Mouse (Mus musculus) C2C12 (cell line): ENCODE data around the gene Chst11. TPM values are rescaled to one million over a fixed set of nuclear protein-coding genes. Genes with fewer than 3 reads are reported as not detected.

Experiments
- H3K27me3 ChIP-seq: one replicate; pipeline ENCODE4 v1.6.1; 2011; ENCODE audit not compliant: control insufficient read depth, insufficient read depth, insufficient read length
- H3K36me3 ChIP-seq: one replicate; pipeline ENCODE4 v1.6.1; 2011; ENCODE audit not compliant: control insufficient read depth, insufficient read depth
- H3K4me3 ChIP-seq: one replicate; pipeline ENCODE4 v1.5.1; 2011; ENCODE audit warnings: mild to moderate bottlenecking, control low read depth; ENCODE audit not compliant: poor library complexity, insufficient read depth, severe bottlenecking
- H3K79me2 ChIP-seq: one replicate; pipeline ENCODE4 v1.6.1; 2011; ENCODE audit not compliant: control insufficient read depth, insufficient read depth
- H3K79me3 ChIP-seq: one replicate; pipeline ENCODE4 v1.6.1; 2011; ENCODE audit warnings: low read depth, control low read depth
- H3ac ChIP-seq: one replicate; pipeline ENCODE3; 2011; ENCODE audit warnings: low read depth; ENCODE audit not compliant: control insufficient read depth, insufficient read length
- CEBPB ChIP-seq: IDR thresholded peaks from one replicate; pipeline ENCODE4 v1.6.1; 2011; ENCODE audit warnings: low read depth, mild to moderate bottlenecking, control low read depth, moderate library complexity
- CTCF ChIP-seq: IDR thresholded peaks from one replicate; pipeline ENCODE4 v1.5.1; 2011; ENCODE audit not compliant: control insufficient read depth, insufficient read depth, insufficient read length
- FOSL1 ChIP-seq: IDR thresholded peaks from one replicate; pipeline ENCODE4 v1.8.0; 2011; ENCODE audit warnings: mild to moderate bottlenecking, low read length; ENCODE audit not compliant: poor library complexity, insufficient read depth, severe bottlenecking
- MAX ChIP-seq: IDR thresholded peaks from one replicate; pipeline ENCODE4 v1.6.1; 2011; ENCODE audit warnings: mild to moderate bottlenecking, control low read depth
- MYOD1 ChIP-seq: IDR thresholded peaks from one replicate; pipeline ENCODE4 v1.6.1; 2011; ENCODE audit warnings: low read depth; ENCODE audit not compliant: control insufficient read depth, insufficient read length
- MYOG ChIP-seq: IDR thresholded peaks from one replicate; pipeline ENCODE4 v1.6.1; 2011; ENCODE audit not compliant: control insufficient read depth, insufficient read length; ENCODE audit errors: extremely low read depth
- USF1 ChIP-seq: IDR thresholded peaks from one replicate; pipeline ENCODE4 v1.6.1; 2011; ENCODE audit warnings: low read depth, mild to moderate bottlenecking, control low read depth, moderate library complexity
- polyA plus RNA-seq: library from polyadenylated mRNA; unstranded; fragments of >200 nt; fragmentation: generic; extraction: Trizol; gene quantifications from one replicate; pipeline ENCODE4 v1.2.1, GENCODE M21; 2012; ENCODE audit warnings: missing spikeins

The Chst11 gene
- polyA plus RNA-seq, 1 experiment, result 15.9 TPM

DNA sequence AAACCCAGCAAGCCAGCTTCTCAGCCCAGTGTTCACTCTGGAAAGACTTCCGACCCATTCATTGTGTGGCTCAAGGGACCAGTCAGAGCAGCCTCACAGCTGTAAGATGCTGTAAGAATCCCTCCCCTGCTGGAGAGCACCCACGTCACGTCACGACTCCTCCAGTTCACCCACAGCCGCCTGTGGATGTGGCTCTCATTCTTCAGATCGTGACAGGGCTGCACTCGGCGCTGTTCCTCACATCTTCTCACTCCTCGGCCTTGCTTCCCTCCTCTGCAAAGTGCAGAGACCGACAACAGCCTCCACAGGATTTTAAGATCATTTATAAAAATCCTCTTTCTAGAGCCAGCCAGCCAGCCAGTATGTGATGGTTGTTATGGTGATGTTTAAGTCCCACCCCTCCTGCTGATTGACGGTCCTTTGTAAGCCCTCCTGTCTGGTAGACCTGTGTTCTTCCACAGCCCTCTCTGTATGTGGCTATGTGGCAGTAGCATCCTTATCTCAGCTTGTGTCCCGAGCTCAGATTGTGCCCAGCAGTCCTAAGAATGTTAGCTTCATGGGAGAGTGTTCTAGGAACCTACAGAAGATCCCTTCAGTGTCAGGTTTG is 64.0 kb downstream of the Chst11 start:
- TF ChIP-seq CEBPB (no peak), MYOD1 (no peak), USF1 (no peak), CTCF (no peak), FOSL1 (no peak), MYOG (no peak), MAX (no peak)
- peaks cover 10% of the 10 kb centered on the region for H3K79me2 ChIP-seq
- H3K4me3 ChIP-seq, result no peak overlapping the region
- no peaks in the 10 kb centered on the region for H3K36me3 ChIP-seq
- peaks cover 2% of the 10 kb centered on the region for H3K79me3 ChIP-seq
- H3ac ChIP-seq, result no peak overlapping the region
- no peaks in the 10 kb centered on the region for H3K27me3 ChIP-seq

GRCm38 (mm10) chr10:83053886-83054550 is 68.7 kb downstream of the Chst11 start:
- TF ChIP-seq CTCF, result no peak
- TF ChIP-seq MYOG, result no peak
- peaks cover 6% of the 10 kb centered on the region for H3K79me2 ChIP-seq
- H3ac ChIP-seq, result no peak overlapping the region
- H3K36me3 ChIP-seq, result no peaks in the 10 kb centered on the region
- H3K4me3 ChIP-seq, result no peak overlapping the region
- peaks cover 2% of the 10 kb centered on the region for H3K79me3 ChIP-seq
- H3K27me3 ChIP-seq, result no peaks in the 10 kb centered on the region

DNA sequence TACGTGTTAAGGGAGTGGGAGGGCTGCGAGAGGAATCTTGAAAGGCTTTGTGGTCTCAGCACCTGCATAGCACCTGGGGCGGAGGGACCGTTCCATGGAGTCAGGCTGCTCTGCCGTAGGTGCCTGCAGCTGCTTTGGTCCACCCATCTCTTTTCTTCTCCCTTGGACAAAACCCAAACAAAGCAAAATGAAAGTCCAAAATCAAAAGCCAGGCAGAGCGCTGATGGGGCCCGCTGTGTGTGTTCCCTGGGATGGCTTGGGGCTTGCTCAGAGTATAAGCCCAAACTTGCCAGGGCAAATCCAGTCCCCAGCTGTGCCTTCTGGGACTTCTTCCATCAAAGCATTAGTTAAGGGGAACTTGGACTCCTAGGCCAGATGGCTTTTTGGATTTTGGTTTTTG is 71.0 kb downstream of the Chst11 start:
- H3K79me2 ChIP-seq, result no peaks in the 10 kb centered on the region
- TF ChIP-seq USF1, result no peak
- no peak for TF ChIP-seq MAX
- no peak for TF ChIP-seq MYOG
- TF ChIP-seq MYOD1, result no peak
- TF ChIP-seq FOSL1, result no peak
- TF ChIP-seq CTCF, result no peak
- no peak for TF ChIP-seq CEBPB
- no peaks in the 10 kb centered on the region for H3K27me3 ChIP-seq
- H3K79me3 ChIP-seq, result peaks cover 1% of the 10 kb centered on the region
- H3K4me3 ChIP-seq, result no peak overlapping the region
- H3ac ChIP-seq, result no peak overlapping the region
- H3K36me3 ChIP-seq, result peaks cover 2% of the 10 kb centered on the region

DNA sequence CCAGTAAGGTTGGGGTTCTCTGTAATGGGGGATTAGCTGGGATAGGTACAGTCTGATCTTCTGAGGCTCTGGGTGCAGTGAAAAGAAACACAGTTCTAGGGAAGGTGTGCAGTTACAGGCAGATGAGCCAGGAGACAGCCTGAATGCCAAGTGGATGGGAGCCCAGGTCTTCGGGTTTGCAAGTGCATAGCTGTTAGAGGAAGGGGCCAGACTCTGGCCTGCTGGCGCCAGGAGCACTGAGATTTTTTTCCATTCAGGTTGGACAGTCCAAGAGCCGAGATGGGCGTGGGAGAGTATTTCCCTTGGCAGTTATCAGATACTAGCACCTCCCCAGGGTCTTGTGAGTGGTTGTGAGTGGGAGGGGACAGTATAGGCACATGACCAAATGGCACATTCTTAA is 71.6 kb downstream of the Chst11 start:
- H3K4me3 ChIP-seq, result no peak overlapping the region
- TF ChIP-seq CEBPB (no peak), USF1 (no peak), MAX (no peak), MYOD1 (no peak), CTCF (no peak), MYOG (no peak), FOSL1 (no peak)
- no peak overlapping the region for H3ac ChIP-seq
- H3K27me3 ChIP-seq, result no peaks in the 10 kb centered on the region
- H3K36me3 ChIP-seq, result peaks cover 6% of the 10 kb centered on the region
- H3K79me2 ChIP-seq, result no peaks in the 10 kb centered on the region
- peaks cover 2% of the 10 kb centered on the region for H3K79me3 ChIP-seq

DNA sequence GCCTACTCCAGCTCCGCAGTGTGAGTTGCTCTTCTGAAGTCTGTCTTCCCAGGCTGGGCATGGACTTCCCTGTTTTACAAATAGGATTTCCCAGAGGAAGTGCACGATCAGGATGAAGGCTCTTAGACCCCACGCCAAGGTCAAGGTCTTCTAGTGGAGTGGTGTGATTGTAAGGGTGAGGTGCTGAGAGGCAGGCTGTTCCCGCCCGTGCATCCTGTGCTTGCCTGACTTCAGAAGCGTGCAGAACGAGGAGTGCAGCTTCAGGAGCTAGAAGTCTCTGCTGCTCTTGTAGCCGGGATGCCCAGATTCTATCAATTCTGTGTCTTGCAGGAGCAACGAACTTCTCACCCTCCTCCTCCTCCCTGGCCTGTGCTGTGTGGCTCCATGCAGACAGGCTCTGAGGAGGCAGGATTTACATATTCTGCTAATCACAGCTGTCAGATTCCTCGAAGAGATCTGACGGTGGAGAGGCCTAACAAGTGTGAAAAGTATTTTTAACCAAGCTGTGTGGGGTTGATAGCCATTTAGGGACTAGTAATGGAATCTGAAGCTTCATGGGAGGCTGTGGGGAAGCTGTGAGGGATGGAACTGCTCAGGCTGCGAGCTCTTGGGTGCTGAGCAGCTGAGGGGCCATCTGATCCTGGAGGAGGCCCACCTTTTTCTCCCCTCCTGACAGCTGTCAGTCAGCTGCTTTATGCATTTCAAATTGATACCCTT is 74.9 kb downstream of the Chst11 start:
- H3K79me2 ChIP-seq, result no peaks in the 10 kb centered on the region
- no peak overlapping the region for H3ac ChIP-seq
- H3K79me3 ChIP-seq, result peaks cover 2% of the 10 kb centered on the region
- no peak overlapping the region for H3K4me3 ChIP-seq
- no peaks in the 10 kb centered on the region for H3K27me3 ChIP-seq
- TF ChIP-seq USF1, result no peak
- TF ChIP-seq MYOD1, result no peak
- TF ChIP-seq MAX, result no peak
- TF ChIP-seq CTCF, result no peak
- TF ChIP-seq MYOG, result no peak
- peaks cover 6% of the 10 kb centered on the region for H3K36me3 ChIP-seq

DNA sequence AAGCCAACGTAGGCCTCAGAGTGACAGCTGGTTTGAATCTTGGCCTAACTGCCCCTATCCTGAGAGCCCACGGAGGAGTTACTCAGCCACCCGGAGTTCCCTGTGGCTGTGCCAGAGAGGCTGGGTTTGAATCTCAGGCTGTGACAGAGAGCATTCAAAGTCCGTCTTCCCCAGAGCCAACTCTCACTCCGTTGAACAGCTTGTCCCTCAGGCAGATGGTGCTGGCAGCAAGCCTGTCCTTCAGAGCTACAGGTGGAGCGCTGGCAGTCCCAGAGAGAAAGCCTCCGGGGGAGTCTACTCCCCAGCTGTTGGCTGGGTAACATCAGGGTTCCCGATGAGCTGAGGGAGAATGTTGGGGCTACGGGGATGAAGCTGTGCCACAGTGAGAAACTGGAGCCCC is 77.0 kb downstream of the Chst11 start:
- no peaks in the 10 kb centered on the region for H3K79me2 ChIP-seq
- peaks cover 2% of the 10 kb centered on the region for H3K79me3 ChIP-seq
- H3K4me3 ChIP-seq, result no peak overlapping the region
- TF ChIP-seq USF1 (no peak), CEBPB (no peak), MAX (no peak), MYOD1 (no peak), FOSL1 (no peak), MYOG (no peak), CTCF (no peak)
- H3ac ChIP-seq, result no peak overlapping the region
- H3K27me3 ChIP-seq, result no peaks in the 10 kb centered on the region
- H3K36me3 ChIP-seq, result peaks cover 6% of the 10 kb centered on the region
